Mouse (Mus musculus) lung, embryonic 15.5 days (tissue): Measurements from ENCODE around the gene Herpud1. TPM values are rescaled to one million over a fixed set of nuclear protein-coding genes. Genes with fewer than 3 reads are reported as not detected.

Experiments used
- ATAC-seq: fragments of 200-750 bp; cut with Nextera tagmentation; 2 replicates; pipeline ENCODE4 v1.8.0; 2017; ENCODE audit warnings: moderate number of reproducible peaks, borderline replicate concordance; ENCODE audit not compliant: low FRiP score, low TSS enrichment; ENCODE audit errors: extremely low read depth
- H3K27ac ChIP-seq: fragments of 300-500 bp; sonication (generic); 2 replicates; pipeline ENCODE4 v1.5.1; 2015; ENCODE audit warnings: moderate library complexity, mild to moderate bottlenecking, inconsistent platforms
- H3K27me3 ChIP-seq: fragments of 300-500 bp; sonication (generic); 2 replicates; pipeline ENCODE4 v1.6.1; 2015; ENCODE audit warnings: inconsistent platforms
- H3K36me3 ChIP-seq: fragments of 300-500 bp; sonication (generic); 2 replicates; pipeline ENCODE4 v1.6.1; 2015; ENCODE audit warnings: inconsistent platforms
- H3K4me1 ChIP-seq: fragments of 300-500 bp; sonication (generic); 2 replicates; pipeline ENCODE4 v1.6.1; 2015; ENCODE audit warnings: inconsistent platforms
- H3K4me2 ChIP-seq: fragments of 300-500 bp; sonication (generic); 2 replicates; pipeline ENCODE4 v1.6.1; 2015; ENCODE audit warnings: inconsistent platforms, mild to moderate bottlenecking, moderate library complexity
- H3K4me3 ChIP-seq: fragments of 300-500 bp; sonication (generic); 2 replicates; pipeline ENCODE4 v1.5.1; 2015; ENCODE audit warnings: mild to moderate bottlenecking, inconsistent platforms
- H3K9ac ChIP-seq: fragments of 300-500 bp; sonication (generic); 2 replicates; pipeline ENCODE4 v1.6.1; 2015; ENCODE audit warnings: inconsistent platforms
- H3K9me3 ChIP-seq: fragments of 300-500 bp; sonication (generic); 2 replicates; pipeline ENCODE4 v1.6.1; 2016; ENCODE audit warnings: inconsistent platforms
- WGBS: fragments of 180-500 bp; shearing (Covaris S2); methylation state at CpG from one replicate; pipeline ENCODE4 v1.1.7; 2015; 5-methylcytosine and 5-hydroxymethylcytosine counted together
- polyA plus RNA-seq: library from polyadenylated mRNA; unstranded; fragments of >200 nt; fragmentation: Nextera tagmentation; extraction: Ambion mirVana; gene quantifications from 2 replicates; pipeline ENCODE4 v1.2.1, GENCODE M21; 2015

Herpud1 gene
- polyA plus RNA-seq, 1 experiment from 2014 or later = 116 TPM

GRCm38 (mm10) chr8:94376580-94376979 is 9.7 kb upstream of the Herpud1 start:
- Histone ChIP-seq H3K4me2 (no peak overlapping the region), H3K27me3 (no peaks in the 10 kb centered on the region; the same call in 1 of the 2 replicates), H3K27ac (no peak overlapping the region), H3K4me3 (no peak overlapping the region), H3K36me3 (no peaks in the 10 kb centered on the region), H3K9ac (no peak overlapping the region), H3K4me1 (peaks cover 21% of the 10 kb centered on the region), H3K9me3 (no peaks in the 10 kb centered on the region)
- ATAC-seq = no peak
- WGBS = 83% methylated on average over 2 of the region's 2 CpGs

- H3K4me2 ChIP-seq = no peak overlapping the region
- peak overlapping the region; percentile 84 for H3K27ac ChIP-seq
- no peaks in the 10 kb centered on the region for H3K36me3 ChIP-seq
- H3K27me3 ChIP-seq = no peaks in the 10 kb centered on the region; the same call in 1 of the 2 replicates
- H3K4me1 ChIP-seq = peaks cover 21% of the 10 kb centered on the region
- H3K9ac ChIP-seq = no peak overlapping the region
- 86% methylated on average over 4 of the region's 4 CpGs for WGBS
- no peak overlapping the region for H3K4me3 ChIP-seq
- no peak for ATAC-seq
- H3K9me3 ChIP-seq = no peaks in the 10 kb centered on the region
Measured at GRCm38 (mm10) chr8:94377031-94377430, 9.2 kb upstream of the Herpud1 start.

GRCm38 (mm10) chr8:94377714-94378205 is 8.5 kb upstream of the Herpud1 start:
- H3K9ac ChIP-seq = no peak overlapping the region; the same call in 1 of the 2 replicates
- no peaks in the 10 kb centered on the region for H3K9me3 ChIP-seq
- peak; percentile 90 for ATAC-seq
- no peaks in the 10 kb centered on the region for H3K27me3 ChIP-seq
- no peak overlapping the region; the same call in 1 of the 2 replicates for H3K4me2 ChIP-seq
- H3K4me1 ChIP-seq = peaks cover 21% of the 10 kb centered on the region
- no peaks in the 10 kb centered on the region for H3K36me3 ChIP-seq
- WGBS = 30% methylated on average over 11 of the region's 11 CpGs
- no peak overlapping the region for H3K4me3 ChIP-seq
- H3K27ac ChIP-seq = peak overlapping the region; percentile 84

GRCm38 (mm10) chr8:94378763-94379415 is 7.3 kb upstream of the Herpud1 start:
- no peak for ATAC-seq
- 76% methylated on average over 15 of the region's 15 CpGs for WGBS

GRCm38 (mm10) chr8:94379686-94380085 is 6.6 kb upstream of the Herpud1 start:
- WGBS = 88% methylated on average over 9 of the region's 9 CpGs
- Histone ChIP-seq H3K27me3 (no peaks in the 10 kb centered on the region), H3K4me3 (no peak overlapping the region)

More at GRCm38 (mm10) chr8:94378763-94379415, 7.3 kb upstream of the Herpud1 start:
- H3K36me3 ChIP-seq = no peaks in the 10 kb centered on the region
- no peak overlapping the region for H3K4me2 ChIP-seq
- no peaks in the 10 kb centered on the region for H3K9me3 ChIP-seq
- peaks cover 21% of the 10 kb centered on the region for H3K4me1 ChIP-seq
- no peak overlapping the region for H3K4me3 ChIP-seq
- H3K27ac ChIP-seq = no peak overlapping the region
- H3K9ac ChIP-seq = no peak overlapping the region
- no peaks in the 10 kb centered on the region for H3K27me3 ChIP-seq

GRCm38 (mm10) chr8:94384166-94384565 is 2.1 kb upstream of the Herpud1 start:
- ATAC-seq = no peak
- H3K27ac ChIP-seq = no peak overlapping the region
- WGBS = 84% methylated on average over 7 of the region's 7 CpGs
- no peak overlapping the region for H3K9ac ChIP-seq
- no peaks in the 10 kb centered on the region for H3K9me3 ChIP-seq
- peaks cover under 1% of the 10 kb centered on the region; the same call in 1 of the 2 replicates for H3K36me3 ChIP-seq
- H3K27me3 ChIP-seq = no peaks in the 10 kb centered on the region
- H3K4me3 ChIP-seq = no peak overlapping the region
- H3K4me2 ChIP-seq = no peak overlapping the region
- H3K4me1 ChIP-seq = peaks cover 17% of the 10 kb centered on the region

More at GRCm38 (mm10) chr8:94379686-94380085, 6.6 kb upstream of the Herpud1 start:
- H3K4me1 ChIP-seq = peaks cover 21% of the 10 kb centered on the region
- no peaks in the 10 kb centered on the region for H3K9me3 ChIP-seq
- no peaks in the 10 kb centered on the region for H3K36me3 ChIP-seq
- no peak overlapping the region for H3K27ac ChIP-seq
- no peak overlapping the region for H3K4me2 ChIP-seq
- no peak for ATAC-seq
- H3K9ac ChIP-seq = no peak overlapping the region

GRCm38 (mm10) chr8:94385506-94386213 is 578 bp upstream of the Herpud1 start:
- 24% methylated on average over 20 of the region's 20 CpGs for whole genome bisulfite sequencing

GRCm38 (mm10) chr8:94387027-94387684 is 918 bp downstream of the Herpud1 start:
- H3K27ac ChIP-seq = peak overlapping the region; percentile 90
- H3K36me3 ChIP-seq = peaks cover 30% of the 10 kb centered on the region
- peak overlapping the region; percentile 88 for H3K4me3 ChIP-seq
- H3K9ac ChIP-seq = peak overlapping the region; percentile 91
- WGBS = under 1% methylated on average over 25 of the region's 25 CpGs
- ATAC-seq = peak; percentile 68
- peaks cover 17% of the 10 kb centered on the region for H3K4me1 ChIP-seq
- no peaks in the 10 kb centered on the region for H3K27me3 ChIP-seq
- peak overlapping the region; percentile 75 for H3K4me2 ChIP-seq
- no peaks in the 10 kb centered on the region for H3K9me3 ChIP-seq

More at GRCm38 (mm10) chr8:94385506-94386213, 578 bp upstream of the Herpud1 start:
- peaks cover 15% of the 10 kb centered on the region for H3K36me3 ChIP-seq
- H3K4me2 ChIP-seq = peak overlapping the region; percentile 75
- no peak for ATAC-seq
- H3K4me3 ChIP-seq = peak overlapping the region; percentile 88
- no peaks in the 10 kb centered on the region for H3K27me3 ChIP-seq
- H3K27ac ChIP-seq = peak overlapping the region; percentile 77
- H3K4me1 ChIP-seq = peaks cover 17% of the 10 kb centered on the region
- peak overlapping the region; percentile 82 for H3K9ac ChIP-seq
- H3K9me3 ChIP-seq = no peaks in the 10 kb centered on the region

GRCm38 (mm10) chr8:94387785-94388184 is 1.5 kb downstream of the Herpud1 start:
- peaks cover 37% of the 10 kb centered on the region for H3K36me3 ChIP-seq
- H3K4me2 ChIP-seq = peak overlapping the region; percentile 75
- 18% methylated on average over 6 of the region's 6 CpGs for WGBS
- no peak for ATAC-seq
- H3K4me3 ChIP-seq = peak overlapping the region; percentile 88
- H3K27ac ChIP-seq = peak overlapping the region; percentile 90
- peak overlapping the region; percentile 91 for H3K9ac ChIP-seq
- H3K9me3 ChIP-seq = no peaks in the 10 kb centered on the region
- no peaks in the 10 kb centered on the region for H3K27me3 ChIP-seq
- H3K4me1 ChIP-seq = peaks cover 17% of the 10 kb centered on the region

- Histone ChIP-seq H3K27ac (no peak overlapping the region), H3K27me3 (no peaks in the 10 kb centered on the region), H3K9ac (no peak overlapping the region), H3K4me3 (no peak overlapping the region), H3K4me1 (peaks cover 17% of the 10 kb centered on the region), H3K36me3 (peaks cover 52% of the 10 kb centered on the region), H3K9me3 (no peaks in the 10 kb centered on the region), H3K4me2 (no peak overlapping the region)
- 87% methylated on average over 6 of the region's 6 CpGs for WGBS
- ATAC-seq = no peak
Measured at GRCm38 (mm10) chr8:94389531-94389930, 3.3 kb downstream of the Herpud1 start.

GRCm38 (mm10) chr8:94390429-94390828 is 4.2 kb downstream of the Herpud1 start:
- 94% methylated on average over 6 of the region's 6 CpGs for WGBS
- H3K4me1 ChIP-seq = peaks cover 17% of the 10 kb centered on the region
- no peak overlapping the region for H3K4me3 ChIP-seq
- H3K9ac ChIP-seq = no peak overlapping the region
- no peak overlapping the region for H3K27ac ChIP-seq
- no peak overlapping the region for H3K4me2 ChIP-seq
- no peak for ATAC-seq
- no peaks in the 10 kb centered on the region for H3K9me3 ChIP-seq
- H3K36me3 ChIP-seq = peaks cover 61% of the 10 kb centered on the region
- no peaks in the 10 kb centered on the region for H3K27me3 ChIP-seq
